Mouse (Mus musculus) spleen, adult 2 months (tissue): ENCODE results near the gene Fam111a.

Source experiments
- CTCF ChIP-seq: fragments of 200-500 bp; IDR thresholded peaks from 2 replicates; pipeline ENCODE4 v1.5.1; 2011; ENCODE audit warnings: mild to moderate bottlenecking, inconsistent platforms; ENCODE audit not compliant: insufficient read depth, insufficient read length, insufficient replicate concordance; ENCODE audit errors: extremely low read depth
- POLR2A ChIP-seq: fragments of 200-500 bp; IDR thresholded peaks from 2 replicates; pipeline ENCODE4 v1.6.1; 2011; ENCODE audit warnings: low read depth, low read length, inconsistent platforms

DNA sequence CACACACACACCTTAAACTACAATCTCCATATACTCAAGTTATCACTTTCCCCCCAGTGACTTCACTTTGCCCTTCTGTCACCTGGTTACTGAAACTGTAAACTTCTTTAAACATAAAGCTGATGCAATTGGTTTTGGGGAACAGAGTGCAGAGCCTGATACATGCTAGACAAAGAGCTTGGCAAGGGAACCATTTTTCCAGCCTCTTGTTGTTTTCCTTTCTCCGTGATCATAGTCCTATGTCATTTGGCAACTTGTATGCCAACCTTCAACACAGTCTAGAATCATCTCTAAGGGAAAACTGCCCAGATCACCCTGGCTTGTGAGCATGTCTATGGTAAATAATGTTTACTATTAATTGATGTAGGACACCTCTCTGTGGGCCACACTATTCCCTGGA is 92.5 kb downstream of the Fam111a start:
- TF ChIP-seq CTCF (no peak), POLR2A (no peak)
